Mouse (Mus musculus): ENCODE results near the gene Nemp1. TPM values are rescaled to one million over a fixed set of nuclear protein-coding genes. Genes with fewer than 3 reads are reported as not detected.
"Not testable (repeated sequence)": the region's sequence is repeated elsewhere in the genome, so short reads cannot be mapped to it uniquely, and the experiment has no call there.

Nemp1 gene
- polyA plus RNA-seq, 1 experiment from 2014 or later, result 5.0 TPM

- 1% methylated on average over 36 of the region's 37 CpGs for WGBS
- H3K27me3 ChIP-seq (replicated peaks; ENCODE audit: insufficient read depth, low read length), result no peaks in the 10 kb centered on the region
- peaks cover 2% of the 10 kb centered on the region for H3K36me3 ChIP-seq (ENCODE audit: insufficient read depth, low read length)
- H3K4me3 ChIP-seq (ENCODE audit: low read depth, low read length), result peak within 1 kb of the TSS; percentile 66
- peak within 1 kb of the TSS; percentile 77 for H3K9ac ChIP-seq (replicated peaks; ENCODE audit: low read depth)
- no peak; the same call in 1 of the 2 replicates for TF ChIP-seq CTCF (IDR thresholded peaks at IDR 0.05)
- TF ChIP-seq EP300 (IDR thresholded peaks at IDR 0.05), result no peak
- peak; percentile 90 for DNase-seq (ENCODE audit: low spot score)
- H3K9me3 ChIP-seq (ENCODE audit: low read length), result no peaks in the 10 kb centered on the region
- H3K27ac ChIP-seq (ENCODE audit: low read length), result peak within 1 kb of the TSS; percentile 97
- peak; percentile 78 for ATAC-seq
- peak within 1 kb of the TSS; percentile 79 for H3K4me2 ChIP-seq (replicated peaks; ENCODE audit: low read depth, low read length)
- H3K4me1 ChIP-seq (ENCODE audit: insufficient read depth, low read depth, low read length), result peaks cover 6% of the 10 kb centered on the region; the same call in 1 of the 2 replicates
These were observed 23.7 kb upstream of the Nemp1 start, which contains the start of gene Stat6 for GRCm38 (mm10) chr10:127642772-127643552. Gene Stat6 (plus strand): TSS chr10:127642986.

GRCm38 (mm10) chr10:127643553-127644238 is 23.0 kb upstream of the Nemp1 start:
- TF ChIP-seq EP300 (IDR thresholded peaks at IDR 0.05) (no peak), CTCF (IDR thresholded peaks at IDR 0.05) (peak; percentile 35)
- Histone ChIP-seq H3K4me3 (ENCODE audit: low read depth, low read length) (peak overlapping the region; percentile 66), H3K9ac (replicated peaks; ENCODE audit: low read depth) (peak overlapping the region; percentile 77), H3K9me3 (ENCODE audit: low read length) (no peaks in the 10 kb centered on the region), H3K36me3 (ENCODE audit: insufficient read depth, low read length) (peaks cover 2% of the 10 kb centered on the region), H3K27ac (ENCODE audit: low read length) (peak overlapping the region; percentile 97), H3K27me3 (replicated peaks; ENCODE audit: insufficient read depth, low read length) (no peaks in the 10 kb centered on the region), H3K4me1 (ENCODE audit: insufficient read depth, low read depth, low read length) (peaks cover 6% of the 10 kb centered on the region; the same call in 1 of the 2 replicates), H3K4me2 (replicated peaks; ENCODE audit: low read depth, low read length) (peak overlapping the region; percentile 79)
- DNase-seq (ENCODE audit: low spot score) (peak; percentile 91), ATAC-seq (peak; percentile 65)
- WGBS, result under 1% methylated on average over 24 of the region's 25 CpGs

GRCm38 (mm10) chr10:127645791-127646190 is 20.9 kb upstream of the Nemp1 start:
- peaks cover 6% of the 10 kb centered on the region; the same call in 1 of the 2 replicates for H3K4me1 ChIP-seq (ENCODE audit: insufficient read depth, low read depth, low read length)
- ATAC-seq (no peak), DNase-seq (ENCODE audit: low spot score) (no peak)
- peaks cover 2% of the 10 kb centered on the region for H3K36me3 ChIP-seq (ENCODE audit: insufficient read depth, low read length)
- H3K27ac ChIP-seq (ENCODE audit: low read length), result no peak overlapping the region
- H3K9ac ChIP-seq (replicated peaks; ENCODE audit: low read depth), result no peak overlapping the region
- no peak overlapping the region for H3K4me3 ChIP-seq (ENCODE audit: low read depth, low read length)
- H3K4me2 ChIP-seq (replicated peaks; ENCODE audit: low read depth, low read length), result no peak overlapping the region
- TF ChIP-seq EP300 (IDR thresholded peaks at IDR 0.05), result no peak
- TF ChIP-seq CTCF (IDR thresholded peaks at IDR 0.05), result no peak
- 64% methylated on average over 2 of the region's 2 CpGs for WGBS
- H3K27me3 ChIP-seq (replicated peaks; ENCODE audit: insufficient read depth, low read length), result no peaks in the 10 kb centered on the region
- H3K9me3 ChIP-seq (ENCODE audit: low read length), result no peaks in the 10 kb centered on the region

- Histone ChIP-seq H3K27me3 (replicated peaks; ENCODE audit: insufficient read depth, low read length) (no peaks in the 10 kb centered on the region), H3K27ac (ENCODE audit: low read length) (no peak overlapping the region), H3K4me1 (ENCODE audit: insufficient read depth, low read depth, low read length) (no peaks in the 10 kb centered on the region), H3K9me3 (ENCODE audit: low read length) (no peaks in the 10 kb centered on the region), H3K36me3 (ENCODE audit: insufficient read depth, low read length) (peaks cover 29% of the 10 kb centered on the region), H3K9ac (replicated peaks; ENCODE audit: low read depth) (no peak overlapping the region), H3K4me2 (replicated peaks; ENCODE audit: low read depth, low read length) (0 out of 2 replicates have a peak overlapping the region, but pooled peaks have one; percentile 17), H3K4me3 (ENCODE audit: low read depth, low read length) (no peak overlapping the region)
- WGBS, result 36% methylated on average over 21 of the region's 21 CpGs
- TF ChIP-seq EP300 (IDR thresholded peaks at IDR 0.05), result no peak
- no peak for TF ChIP-seq CTCF (IDR thresholded peaks at IDR 0.05)
- DNase-seq (ENCODE audit: low spot score) (peak; percentile 54), ATAC-seq (peak; percentile 58)
These were observed 13.6 kb upstream of the Nemp1 start for GRCm38 (mm10) chr10:127652906-127653638.

- WGBS, result 71% methylated on average over 16 of the region's 16 CpGs
- H3K36me3 ChIP-seq (ENCODE audit: insufficient read depth, low read length), result peaks cover 38% of the 10 kb centered on the region
- no peak for ATAC-seq
These were observed 11.6 kb upstream of the Nemp1 start for GRCm38 (mm10) chr10:127654970-127655579.

GRCm38 (mm10) chr10:127657617-127658016 is 9.1 kb upstream of the Nemp1 start:
- Histone ChIP-seq H3K36me3 (ENCODE audit: insufficient read depth, low read length) (peaks cover 30% of the 10 kb centered on the region), H3K4me1 (ENCODE audit: insufficient read depth, low read depth, low read length) (peaks cover 12% of the 10 kb centered on the region)
- not testable (repeated sequence) for H3K4me2 ChIP-seq (replicated peaks; ENCODE audit: low read depth, low read length); ATAC-seq; H3K4me3 ChIP-seq (ENCODE audit: low read depth, low read length); DNase-seq (ENCODE audit: low spot score); H3K9ac ChIP-seq (replicated peaks; ENCODE audit: low read depth); H3K9me3 ChIP-seq (ENCODE audit: low read length); H3K27ac ChIP-seq (ENCODE audit: low read length); H3K27me3 ChIP-seq (replicated peaks; ENCODE audit: insufficient read depth, low read length)
- 60% methylated on average over 6 of the region's 6 CpGs for WGBS

More at GRCm38 (mm10) chr10:127654970-127655579, 11.6 kb upstream of the Nemp1 start:
- no peak overlapping the region for H3K4me2 ChIP-seq (replicated peaks; ENCODE audit: low read depth, low read length)
- no peak for DNase-seq (ENCODE audit: low spot score)
- no peaks in the 10 kb centered on the region for H3K4me1 ChIP-seq (ENCODE audit: insufficient read depth, low read depth, low read length)
- H3K4me3 ChIP-seq (ENCODE audit: low read depth, low read length), result no peak overlapping the region
- TF ChIP-seq CTCF (IDR thresholded peaks at IDR 0.05), result no peak
- no peak for TF ChIP-seq EP300 (IDR thresholded peaks at IDR 0.05)
- no peaks in the 10 kb centered on the region for H3K27me3 ChIP-seq (replicated peaks; ENCODE audit: insufficient read depth, low read length)
- no peaks in the 10 kb centered on the region for H3K9me3 ChIP-seq (ENCODE audit: low read length)
- H3K27ac ChIP-seq (ENCODE audit: low read length), result no peak overlapping the region
- H3K9ac ChIP-seq (replicated peaks; ENCODE audit: low read depth), result no peak overlapping the region
